Mouse (Mus musculus): ENCODE measurements around the gene Mki67. TPM values are rescaled to one million over a fixed set of nuclear protein-coding genes. Genes with fewer than 3 reads are reported as not detected.

Mki67 gene
- polyA plus RNA-seq, 1 experiment from 2014 or later, result 57.5 TPM

- Histone ChIP-seq H3K4me3 (ENCODE audit: low read depth, low read length) (no peak overlapping the region), H3K27me3 (ENCODE audit: control insufficient read depth, insufficient read depth, low read length) (no peaks in the 10 kb centered on the region), H3K4me1 (replicated peaks; ENCODE audit: control insufficient read depth, insufficient read depth, low read length) (no peaks in the 10 kb centered on the region), H3K27ac (ENCODE audit: low read depth, low read length) (no peak overlapping the region), H3K9me3 (ENCODE audit: control insufficient read depth, low read length) (no peaks in the 10 kb centered on the region), H3K4me2 (replicated peaks; ENCODE audit: low read depth, low read length) (no peak overlapping the region), H3K36me3 (ENCODE audit: control insufficient read depth, insufficient read depth, low read length) (no peaks in the 10 kb centered on the region), H3K9ac (ENCODE audit: low read depth, low read length) (no peak overlapping the region)
- no peak for DNase-seq (ENCODE audit: low spot score)
- ATAC-seq (ENCODE audit: low FRiP score), result no peak
- WGBS, result 67% methylated on average over 2 of the region's 2 CpGs
Measured at GRCm38 (mm10) chr7:135745091-135745490, 28.9 kb upstream of the Mki67 start.

DNA sequence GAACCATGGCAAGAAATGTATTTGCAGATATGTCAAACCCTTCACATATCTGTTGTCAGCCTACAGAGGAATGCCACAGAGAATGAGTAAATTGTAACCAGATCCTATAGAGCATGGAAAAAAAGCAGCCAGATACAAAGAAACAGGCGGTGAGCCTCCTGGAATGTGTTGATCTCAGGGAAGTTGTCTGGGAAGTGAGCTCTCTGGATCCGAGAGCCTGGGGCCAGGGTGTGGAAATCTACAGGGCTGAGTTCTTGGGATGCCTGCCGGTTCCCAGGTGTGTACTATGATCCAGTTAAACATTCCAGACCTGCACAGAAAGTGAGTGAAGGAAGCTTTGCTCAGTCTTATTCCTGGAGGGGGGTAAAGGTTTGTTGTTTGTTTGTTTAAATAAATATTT is 24.3 kb upstream of the Mki67 start:
- no peaks in the 10 kb centered on the region for H3K27me3 ChIP-seq (ENCODE audit: control insufficient read depth, insufficient read depth, low read length)
- no peak overlapping the region for H3K9ac ChIP-seq (ENCODE audit: low read depth, low read length)
- no peaks in the 10 kb centered on the region for H3K36me3 ChIP-seq (ENCODE audit: control insufficient read depth, insufficient read depth, low read length)
- H3K9me3 ChIP-seq (ENCODE audit: control insufficient read depth, low read length), result no peaks in the 10 kb centered on the region
- WGBS, result 68% methylated on average over 3 of the region's 3 CpGs
- DNase-seq (ENCODE audit: low spot score) (no peak), ATAC-seq (ENCODE audit: low FRiP score) (no peak)
- H3K4me1 ChIP-seq (replicated peaks; ENCODE audit: control insufficient read depth, insufficient read depth, low read length), result no peaks in the 10 kb centered on the region
- no peak overlapping the region for H3K4me3 ChIP-seq (ENCODE audit: low read depth, low read length)
- H3K4me2 ChIP-seq (replicated peaks; ENCODE audit: low read depth, low read length), result no peak overlapping the region
- H3K27ac ChIP-seq (ENCODE audit: low read depth, low read length), result no peak overlapping the region

DNA sequence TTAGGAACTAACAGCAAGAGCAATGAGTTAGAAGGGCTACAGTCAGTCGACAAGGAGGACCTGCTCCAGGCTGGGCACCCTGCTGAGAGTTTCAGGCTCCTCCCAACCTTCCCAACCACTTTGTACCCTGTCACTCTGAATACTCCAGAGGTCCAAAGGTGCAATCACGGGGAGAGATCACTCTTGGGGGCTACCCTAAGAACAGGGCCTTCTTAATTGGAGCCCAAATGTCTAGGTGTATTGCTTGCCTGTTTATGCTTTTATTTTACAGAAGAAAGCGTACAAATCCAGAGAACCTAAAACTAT is 20.4 kb upstream of the Mki67 start:
- ATAC-seq (ENCODE audit: low FRiP score), result 0 out of 2 replicates have a peak, but pooled peaks have one; percentile 25

DNA sequence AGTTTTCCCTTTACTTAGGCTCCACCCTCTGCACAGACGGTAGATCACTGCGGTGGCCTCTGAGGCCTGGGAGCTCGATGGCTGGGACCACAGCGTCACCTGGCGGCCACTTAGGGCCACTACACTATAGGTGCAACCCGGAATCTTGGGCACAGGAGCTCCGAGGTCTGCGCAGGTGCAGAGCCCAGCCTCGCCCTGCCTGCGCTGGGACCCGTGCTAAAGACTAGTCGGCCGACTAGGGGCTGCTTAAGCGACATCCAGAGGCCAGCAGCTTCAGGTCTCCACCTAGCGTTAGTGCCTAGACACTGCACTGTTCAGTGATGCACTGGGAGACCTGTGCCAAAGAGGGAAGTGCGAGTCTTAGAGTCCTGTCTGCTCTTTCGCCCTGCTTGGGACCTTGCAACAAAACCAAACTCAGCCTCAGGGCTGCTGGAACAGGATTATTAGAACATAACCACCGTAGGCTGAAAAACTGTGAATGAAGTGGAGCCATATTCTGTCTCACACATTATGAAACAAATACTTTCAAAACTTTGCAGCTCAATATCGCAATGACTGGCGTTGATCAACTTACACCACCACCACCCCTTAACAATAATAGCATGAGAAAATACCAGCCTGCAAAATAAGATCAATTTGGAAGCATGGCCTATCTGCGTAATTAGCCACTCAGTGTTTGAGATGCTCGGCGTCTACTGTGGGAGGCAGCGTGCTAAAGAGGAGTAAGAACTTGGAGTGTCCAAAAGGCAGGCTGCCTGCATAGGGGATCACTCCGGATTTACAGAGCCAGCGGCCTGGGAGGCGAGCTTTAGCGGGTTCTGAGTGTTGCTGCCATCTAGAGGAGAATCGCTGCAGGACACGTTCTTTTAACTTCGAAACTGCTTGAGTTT is 19.8 kb upstream of the Mki67 start:
- Histone ChIP-seq H3K9ac (ENCODE audit: low read depth, low read length) (no peak overlapping the region), H3K27ac (ENCODE audit: low read depth, low read length) (no peak overlapping the region), H3K4me3 (ENCODE audit: low read depth, low read length) (no peak overlapping the region), H3K4me1 (replicated peaks; ENCODE audit: control insufficient read depth, insufficient read depth, low read length) (no peaks in the 10 kb centered on the region), H3K9me3 (ENCODE audit: control insufficient read depth, low read length) (no peaks in the 10 kb centered on the region), H3K4me2 (replicated peaks; ENCODE audit: low read depth, low read length) (peak overlapping the region; percentile 8; the same call in 1 of the 2 replicates), H3K36me3 (ENCODE audit: control insufficient read depth, insufficient read depth, low read length) (no peaks in the 10 kb centered on the region), H3K27me3 (ENCODE audit: control insufficient read depth, insufficient read depth, low read length) (no peaks in the 10 kb centered on the region)
- DNase-seq (ENCODE audit: low spot score) (peak; percentile 89), ATAC-seq (ENCODE audit: low FRiP score) (peak; percentile 87)
- 23% methylated on average over 31 of the region's 31 CpGs for WGBS

More for the DNA sequence above, 20.4 kb upstream of the Mki67 start:
- DNase-seq (ENCODE audit: low spot score), result no peak
- Histone ChIP-seq H3K27ac (ENCODE audit: low read depth, low read length) (no peak overlapping the region), H3K4me1 (replicated peaks; ENCODE audit: control insufficient read depth, insufficient read depth, low read length) (no peaks in the 10 kb centered on the region), H3K4me2 (replicated peaks; ENCODE audit: low read depth, low read length) (no peak overlapping the region), H3K27me3 (ENCODE audit: control insufficient read depth, insufficient read depth, low read length) (no peaks in the 10 kb centered on the region), H3K4me3 (ENCODE audit: low read depth, low read length) (no peak overlapping the region), H3K36me3 (ENCODE audit: control insufficient read depth, insufficient read depth, low read length) (no peaks in the 10 kb centered on the region), H3K9ac (ENCODE audit: low read depth, low read length) (no peak overlapping the region), H3K9me3 (ENCODE audit: control insufficient read depth, low read length) (no peaks in the 10 kb centered on the region)
- 47% methylated on average over 3 of the region's 3 CpGs for WGBS

GRCm38 (mm10) chr7:135734911-135735646 is 18.9 kb upstream of the Mki67 start:
- DNase-seq (ENCODE audit: low spot score), result no peak

GRCm38 (mm10) chr7:135734379-135734778 is 18.2 kb upstream of the Mki67 start:
- H3K27ac ChIP-seq (ENCODE audit: low read depth, low read length), result no peak overlapping the region
- no peaks in the 10 kb centered on the region for H3K36me3 ChIP-seq (ENCODE audit: control insufficient read depth, insufficient read depth, low read length)
- H3K4me2 ChIP-seq (replicated peaks; ENCODE audit: low read depth, low read length), result no peak overlapping the region
- 88% methylated on average over 5 of the region's 5 CpGs for WGBS
- H3K4me1 ChIP-seq (replicated peaks; ENCODE audit: control insufficient read depth, insufficient read depth, low read length), result no peaks in the 10 kb centered on the region
- no peaks in the 10 kb centered on the region for H3K27me3 ChIP-seq (ENCODE audit: control insufficient read depth, insufficient read depth, low read length)
- no peak overlapping the region for H3K4me3 ChIP-seq (ENCODE audit: low read depth, low read length)
- ATAC-seq (ENCODE audit: low FRiP score) (no peak), DNase-seq (ENCODE audit: low spot score) (no peak)
- no peak overlapping the region for H3K9ac ChIP-seq (ENCODE audit: low read depth, low read length)
- no peaks in the 10 kb centered on the region for H3K9me3 ChIP-seq (ENCODE audit: control insufficient read depth, low read length)

More at GRCm38 (mm10) chr7:135734911-135735646, 18.9 kb upstream of the Mki67 start:
- Histone ChIP-seq H3K9me3 (ENCODE audit: control insufficient read depth, low read length) (no peaks in the 10 kb centered on the region), H3K4me3 (ENCODE audit: low read depth, low read length) (no peak overlapping the region), H3K27ac (ENCODE audit: low read depth, low read length) (no peak overlapping the region), H3K27me3 (ENCODE audit: control insufficient read depth, insufficient read depth, low read length) (no peaks in the 10 kb centered on the region), H3K4me1 (replicated peaks; ENCODE audit: control insufficient read depth, insufficient read depth, low read length) (no peaks in the 10 kb centered on the region), H3K4me2 (replicated peaks; ENCODE audit: low read depth, low read length) (no peak overlapping the region), H3K9ac (ENCODE audit: low read depth, low read length) (no peak overlapping the region), H3K36me3 (ENCODE audit: control insufficient read depth, insufficient read depth, low read length) (no peaks in the 10 kb centered on the region)
- no peak for ATAC-seq (ENCODE audit: low FRiP score)
- 89% methylated on average over 9 of the region's 9 CpGs for WGBS

DNA sequence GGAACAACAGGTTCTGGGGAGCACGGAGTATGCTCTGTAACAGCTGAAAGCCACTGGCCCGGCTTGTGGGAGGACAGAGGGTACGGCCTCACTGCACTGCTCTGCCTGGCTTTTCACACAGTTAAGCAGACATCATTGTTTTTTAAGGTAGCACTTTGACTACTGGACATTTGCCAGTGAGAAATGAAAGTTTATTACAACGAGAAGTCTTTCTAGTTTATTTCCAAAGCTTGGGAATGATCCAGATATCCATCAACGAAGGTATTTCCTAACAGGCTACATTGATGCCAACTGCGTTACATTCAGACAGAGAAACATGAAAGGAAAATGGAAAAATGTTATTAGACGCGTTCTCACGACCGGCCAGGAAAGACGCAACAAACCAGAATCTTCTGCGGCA is 11.9 kb upstream of the Mki67 start:
- no peaks in the 10 kb centered on the region for H3K9me3 ChIP-seq (ENCODE audit: control insufficient read depth, low read length)
- WGBS, result 91% methylated on average over 12 of the region's 12 CpGs
- no peaks in the 10 kb centered on the region for H3K27me3 ChIP-seq (ENCODE audit: control insufficient read depth, insufficient read depth, low read length)
- H3K4me2 ChIP-seq (replicated peaks; ENCODE audit: low read depth, low read length), result no peak overlapping the region
- no peaks in the 10 kb centered on the region for H3K4me1 ChIP-seq (replicated peaks; ENCODE audit: control insufficient read depth, insufficient read depth, low read length)
- no peak overlapping the region for H3K9ac ChIP-seq (ENCODE audit: low read depth, low read length)
- no peak overlapping the region for H3K4me3 ChIP-seq (ENCODE audit: low read depth, low read length)
- H3K27ac ChIP-seq (ENCODE audit: low read depth, low read length), result no peak overlapping the region
- no peak for DNase-seq (ENCODE audit: low spot score)
- no peaks in the 10 kb centered on the region for H3K36me3 ChIP-seq (ENCODE audit: control insufficient read depth, insufficient read depth, low read length)
- ATAC-seq (ENCODE audit: low FRiP score), result no peak

- ATAC-seq (ENCODE audit: low FRiP score), result no peak
- Histone ChIP-seq H3K27me3 (ENCODE audit: control insufficient read depth, insufficient read depth, low read length) (no peaks in the 10 kb centered on the region), H3K4me3 (ENCODE audit: low read depth, low read length) (no peak overlapping the region), H3K27ac (ENCODE audit: low read depth, low read length) (no peak overlapping the region), H3K4me2 (replicated peaks; ENCODE audit: low read depth, low read length) (no peak overlapping the region), H3K4me1 (replicated peaks; ENCODE audit: control insufficient read depth, insufficient read depth, low read length) (no peaks in the 10 kb centered on the region), H3K36me3 (ENCODE audit: control insufficient read depth, insufficient read depth, low read length) (no peaks in the 10 kb centered on the region), H3K9ac (ENCODE audit: low read depth, low read length) (no peak overlapping the region), H3K9me3 (ENCODE audit: control insufficient read depth, low read length) (no peaks in the 10 kb centered on the region)
- no peak for DNase-seq (ENCODE audit: low spot score)
- WGBS, result 81% methylated on average over 1 of the region's 1 CpGs
Measured at GRCm38 (mm10) chr7:135726707-135727106, 10.5 kb upstream of the Mki67 start.

Measured in hindbrain, embryonic 11.5 days (tissue).